Mouse (Mus musculus) liver, embryonic 11.5 days (tissue): ENCODE data around the gene Ddah2. TPM values are rescaled to one million over a fixed set of nuclear protein-coding genes. Genes with fewer than 3 reads are reported as not detected.

ENCODE experiments used
- ATAC-seq: fragments of 200-750 bp; cut with Nextera tagmentation; replicated peaks from 2 replicates; pipeline ENCODE4 v1.8.0; 2017; ENCODE audit warnings: moderate number of reproducible peaks, mild to moderate bottlenecking, moderate TSS enrichment, moderate library complexity; ENCODE audit not compliant: low FRiP score
- DNase-seq: peaks from one replicate; pipeline ENCODE4 v3.0.0-alpha.2; 2017; ENCODE audit warnings: low spot score
- H3K27ac ChIP-seq: fragments of 300-500 bp; sonication (generic); 2 replicates; pipeline ENCODE4 v1.5.1; 2014; ENCODE audit warnings: mild to moderate bottlenecking, low read depth, low read length, control low read depth
- H3K27me3 ChIP-seq: fragments of 300-500 bp; sonication (generic); replicated peaks from 2 replicates; pipeline ENCODE4 v1.6.1; 2014; ENCODE audit warnings: low read length, mixed read lengths; ENCODE audit not compliant: control insufficient read depth, insufficient read depth
- H3K36me3 ChIP-seq: fragments of 300-500 bp; sonication (generic); 2 replicates; pipeline ENCODE4 v1.6.1; 2014; ENCODE audit warnings: mild to moderate bottlenecking, low read length, moderate library complexity, mixed read lengths; ENCODE audit not compliant: control insufficient read depth, insufficient read depth
- H3K4me1 ChIP-seq: fragments of 300-500 bp; sonication (generic); replicated peaks from 2 replicates; pipeline ENCODE4 v1.6.1; 2014; ENCODE audit warnings: low read length, mixed read lengths; ENCODE audit not compliant: control insufficient read depth, insufficient read depth
- H3K4me2 ChIP-seq: fragments of 300-500 bp; sonication (generic); 2 replicates; pipeline ENCODE4 v1.6.1; 2014; ENCODE audit warnings: mild to moderate bottlenecking, control low read depth, moderate library complexity
- H3K4me3 ChIP-seq: fragments of 300-500 bp; sonication (generic); 2 replicates; pipeline ENCODE4 v1.5.1; 2014; ENCODE audit warnings: low read depth, low read length, control low read depth
- H3K9ac ChIP-seq: fragments of 300-500 bp; sonication (generic); 2 replicates; pipeline ENCODE4 v1.6.1; 2014; ENCODE audit warnings: low read depth, low read length, control low read depth
- H3K9me3 ChIP-seq: fragments of 300-500 bp; sonication (generic); 2 replicates; pipeline ENCODE4 v1.6.1; 2016; ENCODE audit warnings: low read length, inconsistent platforms, mixed read lengths; ENCODE audit not compliant: control insufficient read depth
- WGBS: fragments of 180-500 bp; shearing (Covaris S2); extraction: QIAGEN DNeasy Blood & Tissue Kit; methylation state at CpG from one replicate; pipeline ENCODE4 v1.1.7; 2014; 5-methylcytosine and 5-hydroxymethylcytosine counted together
- polyA plus RNA-seq: library from polyadenylated mRNA; unstranded; fragments of >200 nt; fragmentation: Nextera tagmentation; extraction: Ambion mirVana; gene quantifications from 2 replicates; pipeline ENCODE4 v1.2.1, GENCODE M21; 2014

The Ddah2 gene
- polyA plus RNA-seq, 1 experiment from 2014 or later: 132 TPM

- H3K4me3 ChIP-seq: no peak overlapping the region
Observed at GRCm38 (mm10) chr17:35097164-35097655, 38.4 kb downstream of the Ddah2 start.

GRCm38 (mm10) chr17:35100196-35100765 is 41.4 kb downstream of the Ddah2 start:
- no peak overlapping the region for H3K4me3 ChIP-seq
- H3K27me3 ChIP-seq: no peaks in the 10 kb centered on the region
- H3K36me3 ChIP-seq: peaks cover 44% of the 10 kb centered on the region
- no peaks in the 10 kb centered on the region for H3K9me3 ChIP-seq
- H3K9ac ChIP-seq: no peak overlapping the region
- 72% methylated on average over 10 of the region's 10 CpGs for WGBS
- peaks cover 30% of the 10 kb centered on the region for H3K4me1 ChIP-seq
- ATAC-seq: no peak
- H3K4me2 ChIP-seq: no peak overlapping the region
- H3K27ac ChIP-seq: no peak overlapping the region
- no peak for DNase-seq

More at GRCm38 (mm10) chr17:35097164-35097655, 38.4 kb downstream of the Ddah2 start:
- 90% methylated on average over 12 of the region's 12 CpGs for WGBS
- Histone ChIP-seq H3K9ac (no peak overlapping the region), H3K36me3 (peaks cover 39% of the 10 kb centered on the region), H3K4me2 (no peak overlapping the region), H3K27ac (no peak overlapping the region), H3K9me3 (no peaks in the 10 kb centered on the region), H3K27me3 (no peaks in the 10 kb centered on the region), H3K4me1 (peaks cover under 1% of the 10 kb centered on the region; the same call in 1 of the 2 replicates)
- DNase-seq: no peak
- no peak for ATAC-seq

GRCm38 (mm10) chr17:35101161-35101560 is 42.3 kb downstream of the Ddah2 start:
- no peak overlapping the region for H3K4me3 ChIP-seq
- H3K27me3 ChIP-seq: no peaks in the 10 kb centered on the region
- 91% methylated on average over 11 of the region's 11 CpGs for WGBS
- ATAC-seq (no peak), DNase-seq (no peak)
- no peak overlapping the region for H3K27ac ChIP-seq
- no peak overlapping the region for H3K9ac ChIP-seq
- H3K4me1 ChIP-seq: peaks cover 39% of the 10 kb centered on the region
- no peak overlapping the region for H3K4me2 ChIP-seq
- peaks cover 42% of the 10 kb centered on the region for H3K36me3 ChIP-seq
- H3K9me3 ChIP-seq: no peaks in the 10 kb centered on the region

- Histone ChIP-seq H3K36me3 (peaks cover 34% of the 10 kb centered on the region), H3K27me3 (no peaks in the 10 kb centered on the region), H3K9me3 (no peaks in the 10 kb centered on the region), H3K27ac (no peak overlapping the region), H3K4me2 (no peak overlapping the region), H3K9ac (no peak overlapping the region), H3K4me3 (no peak overlapping the region), H3K4me1 (peaks cover 41% of the 10 kb centered on the region)
- ATAC-seq (no peak), DNase-seq (no peak)
- 77% methylated on average over 8 of the region's 8 CpGs for WGBS
Observed at GRCm38 (mm10) chr17:35102299-35102698, 43.5 kb downstream of the Ddah2 start.

- Histone ChIP-seq H3K9ac (peak overlapping the region; percentile 52), H3K27me3 (no peaks in the 10 kb centered on the region), H3K9me3 (no peaks in the 10 kb centered on the region), H3K4me2 (no peak overlapping the region), H3K4me1 (peaks cover 41% of the 10 kb centered on the region), H3K27ac (peak overlapping the region; percentile 73; the same call in 1 of the 2 replicates), H3K4me3 (no peak overlapping the region), H3K36me3 (peaks cover 34% of the 10 kb centered on the region)
- WGBS: 59% methylated on average over 6 of the region's 6 CpGs
- DNase-seq: no peak
- no peak for ATAC-seq
Observed at GRCm38 (mm10) chr17:35103221-35103690, 44.4 kb downstream of the Ddah2 start.

- Histone ChIP-seq H3K27me3 (no peaks in the 10 kb centered on the region), H3K36me3 (peaks cover 34% of the 10 kb centered on the region), H3K4me1 (peaks cover 41% of the 10 kb centered on the region), H3K4me2 (peak overlapping the region; percentile 27), H3K4me3 (no peak overlapping the region), H3K9me3 (no peaks in the 10 kb centered on the region), H3K27ac (peak overlapping the region; percentile 73), H3K9ac (peak overlapping the region; percentile 52)
- ATAC-seq: no peak
- no peak for DNase-seq
- WGBS: 75% methylated on average over 7 of the region's 7 CpGs
Observed at GRCm38 (mm10) chr17:35104079-35104478, 45.2 kb downstream of the Ddah2 start.

GRCm38 (mm10) chr17:35104754-35105153 is 45.9 kb downstream of the Ddah2 start:
- peak overlapping the region; percentile 73 for H3K27ac ChIP-seq
- DNase-seq: no peak
- 44% methylated on average over 6 of the region's 6 CpGs for WGBS
- peaks cover 41% of the 10 kb centered on the region for H3K4me1 ChIP-seq
- H3K9ac ChIP-seq: peak overlapping the region; percentile 52
- H3K4me3 ChIP-seq: no peak overlapping the region
- peak overlapping the region; percentile 27 for H3K4me2 ChIP-seq
- peak; percentile 85 for ATAC-seq
- H3K9me3 ChIP-seq: no peaks in the 10 kb centered on the region
- H3K36me3 ChIP-seq: peaks cover 30% of the 10 kb centered on the region
- H3K27me3 ChIP-seq: no peaks in the 10 kb centered on the region

- Histone ChIP-seq H3K9ac (peak overlapping the region; percentile 7; the same call in 1 of the 2 replicates), H3K4me2 (peak overlapping the region; percentile 27), H3K4me1 (peaks cover 41% of the 10 kb centered on the region), H3K4me3 (no peak overlapping the region), H3K36me3 (peaks cover 26% of the 10 kb centered on the region), H3K27me3 (no peaks in the 10 kb centered on the region), H3K27ac (peak overlapping the region; percentile 57), H3K9me3 (no peaks in the 10 kb centered on the region)
- DNase-seq (no peak), ATAC-seq (peak; percentile 53; the same call in 1 of the 2 replicates)
- 30% methylated on average over 13 of the region's 13 CpGs for WGBS
Observed at GRCm38 (mm10) chr17:35105740-35106389, 47.0 kb downstream of the Ddah2 start.
